30 mouse cellular contexts compared by ENCODE assay signal in the genomic region with DNA sequence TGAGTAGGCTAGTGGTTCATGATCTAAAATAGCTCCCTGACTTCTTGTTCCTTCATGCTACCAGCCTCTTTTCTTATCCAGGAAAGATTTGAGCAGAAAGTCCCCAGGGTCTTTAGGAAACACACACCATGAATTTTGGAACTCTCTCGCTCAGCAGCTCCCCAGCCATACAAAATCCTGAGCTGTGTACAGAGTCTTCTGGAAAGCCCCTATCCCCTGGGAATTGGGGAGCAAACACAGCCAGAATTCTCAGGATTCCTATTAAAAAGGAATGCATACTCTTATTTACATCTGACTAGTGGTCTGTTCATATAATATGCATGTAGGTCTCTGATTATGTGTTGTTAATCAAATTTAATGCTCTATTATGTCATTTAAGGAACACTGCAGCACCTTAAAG. TPM values are rescaled to one million over a fixed set of nuclear protein-coding genes. Genes with fewer than 3 reads are reported as not detected.
"Had no signal": no experiment of that assay in that cellular context is flagged by ENCODE, and none has a peak within 500 bp of the region (broad histone marks: within the 10 kb centered on the region; RNA-seq: fewer than 3 reads in every experiment).

No protein-coding gene starts in this region.

- H3K36me3 ChIP-seq: kidney, embryonic 15.5 days; limb, embryonic 10.5 days; limb, embryonic 13.5 days; liver, embryonic 12.5 days; liver, embryonic 15.5 days; lung, embryonic 15.5 days; midbrain, embryonic 10.5 days; midbrain, embryonic 15.5 days; neural tube, embryonic 12.5 days; neural tube, embryonic 15.5 days; stomach, embryonic 15.5 days had no signal

- H3K27ac ChIP-seq: kidney, embryonic 15.5 days; layer of hippocampus, adult 2 months; limb, embryonic 10.5 days; limb, embryonic 13.5 days; liver, embryonic 12.5 days; liver, embryonic 15.5 days; lung, embryonic 15.5 days; midbrain, embryonic 10.5 days; midbrain, embryonic 15.5 days; neural tube, embryonic 12.5 days; neural tube, embryonic 15.5 days; stomach, embryonic 15.5 days had no signal

- H3K9me3 ChIP-seq: kidney, embryonic 15.5 days; limb, embryonic 10.5 days; limb, embryonic 13.5 days; liver, embryonic 12.5 days; liver, embryonic 15.5 days; lung, embryonic 15.5 days; midbrain, embryonic 10.5 days; midbrain, embryonic 15.5 days; neural tube, embryonic 12.5 days; neural tube, embryonic 15.5 days; stomach, embryonic 15.5 days had no signal

- H3K4me2 ChIP-seq: kidney, embryonic 15.5 days; limb, embryonic 13.5 days; liver, embryonic 12.5 days; liver, embryonic 15.5 days; lung, embryonic 15.5 days; midbrain, embryonic 15.5 days; neural tube, embryonic 12.5 days; neural tube, embryonic 15.5 days; stomach, embryonic 15.5 days had no signal

- H3K27me3 ChIP-seq: kidney, embryonic 15.5 days; limb, embryonic 13.5 days; liver, embryonic 12.5 days; liver, embryonic 15.5 days; lung, embryonic 15.5 days; megakaryocyte, embryonic 14.5 days; midbrain, embryonic 15.5 days; neural tube, embryonic 12.5 days; neural tube, embryonic 15.5 days; stomach, embryonic 15.5 days had no signal

- H3K9ac ChIP-seq: kidney, embryonic 15.5 days; limb, embryonic 13.5 days; liver, embryonic 12.5 days; liver, embryonic 15.5 days; lung, embryonic 15.5 days; midbrain, embryonic 15.5 days; neural tube, embryonic 12.5 days; neural tube, embryonic 15.5 days; stomach, embryonic 15.5 days had no signal

- DNase-seq: kidney, adult 8-10 months; kidney, postnatal 25 days; layer of hippocampus, adult 9-11 months; liver; lung, adult 18-20 months; lung, postnatal 10 days; lung, postnatal 36 days; right cerebral cortex, adult 18-20 months; right cerebral cortex, postnatal 14 days; right cerebral cortex, postnatal 4 days; thymus, adult 2 months; thymus, postnatal 14 days; thymus, postnatal 4 days had no signal

- H3K4me3 ChIP-seq: kidney, embryonic 15.5 days; layer of hippocampus, adult 2 months; limb, embryonic 10.5 days; limb, embryonic 13.5 days; liver, embryonic 12.5 days; liver, embryonic 15.5 days; lung, embryonic 15.5 days; megakaryocyte, embryonic 14.5 days; midbrain, embryonic 10.5 days; midbrain, embryonic 15.5 days; neural tube, embryonic 12.5 days; neural tube, embryonic 15.5 days; stomach, embryonic 15.5 days had no signal

- ATAC-seq: liver, embryonic 12.5 days; midbrain, embryonic 15.5 days had no signal

- H3K4me1 ChIP-seq: kidney, embryonic 15.5 days; limb, embryonic 10.5 days; liver, embryonic 12.5 days; liver, embryonic 15.5 days; lung, embryonic 15.5 days; megakaryocyte, embryonic 14.5 days; midbrain, embryonic 15.5 days; neural tube, embryonic 12.5 days; neural tube, embryonic 15.5 days; stomach, embryonic 15.5 days had no signal

RNA-seq across cellular contexts. Expression of a gene that starts 36.9 kb away (rescaled TPM):
- total RNA-seq: layer of hippocampus, postnatal 25 days; left cerebral cortex, adult 18-20 months; left cerebral cortex, postnatal 25 days had no signal
- polyA plus RNA-seq: midbrain, embryonic 15.5 days had no signal

RNA-seq across cellular contexts. Expression of a gene that starts 46.1 kb away (rescaled TPM):
- total RNA-seq: layer of hippocampus, adult 2 months; layer of hippocampus, postnatal 25 days; left cerebral cortex, adult 18-20 months; left cerebral cortex, postnatal 25 days had no signal
- polyA plus RNA-seq: kidney, embryonic 15.5 days; large intestine, adult 2 months; limb, embryonic 10.5 days; liver, embryonic 12.5 days; liver, embryonic 15.5 days; lung, embryonic 15.5 days; midbrain, embryonic 10.5 days; midbrain, embryonic 15.5 days; neural tube, embryonic 12.5 days; neural tube, embryonic 15.5 days; stomach, embryonic 15.5 days; thymus, adult 2 months had no signal
